Mouse (Mus musculus) liver, adult 2 months (tissue): ENCODE results near the gene T2.

ENCODE experiments used
- CTCF ChIP-seq: fragments of 200-500 bp; IDR thresholded peaks from 2 replicates; pipeline ENCODE4 v1.5.1; 2011; ENCODE audit warnings: low read depth, low read length, control low read depth
- POLR2A ChIP-seq: fragments of 200-500 bp; IDR thresholded peaks from 2 replicates; pipeline ENCODE4 v1.6.1; 2011; ENCODE audit warnings: low read length, control low read depth; ENCODE audit not compliant: insufficient read depth; ENCODE audit errors: extremely low read depth

DNA sequence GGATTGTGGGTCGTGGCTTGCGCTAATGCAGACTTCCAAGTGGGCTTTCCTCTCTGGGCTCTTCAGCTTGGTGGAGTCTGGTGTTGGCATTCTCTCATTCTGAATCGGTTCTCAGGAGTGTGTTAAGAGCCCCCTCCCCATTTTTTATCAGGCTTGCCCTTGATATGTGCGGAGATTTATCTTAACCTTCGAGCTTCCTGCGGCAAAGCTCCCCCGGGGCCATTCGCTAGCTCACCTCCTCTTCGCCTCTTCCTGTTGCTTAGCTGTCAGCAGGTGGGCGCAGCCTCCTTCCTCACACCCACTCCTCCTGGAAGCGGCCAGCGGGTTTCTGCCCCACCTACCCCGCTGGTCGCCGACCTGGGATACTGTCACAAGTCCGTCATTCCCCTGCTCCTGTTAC, 73.6 kb downstream of the T2 start:
- TF ChIP-seq CTCF (no peak), POLR2A (no peak)
